Mouse (Mus musculus): ENCODE data around the gene Card11. TPM values are rescaled to one million over a fixed set of nuclear protein-coding genes. Genes with fewer than 3 reads are reported as not detected.

Card11 gene
- polyA plus RNA-seq, 1 experiment from 2014 or later = 0.46 TPM

- ATAC-seq = no peak
- 61% methylated on average over 4 of the region's 4 CpGs for WGBS (ENCODE audit: insufficient replicate concordance)
Measured at GRCm38 (mm10) chr5:140854700-140855099, 145.7 kb downstream of the Card11 start.

GRCm38 (mm10) chr5:140853723-140854122 lies 146.7 kb downstream of the Card11 start:
- ATAC-seq (no peak), DNase-seq (no peak)
- no peaks in the 10 kb centered on the region for H3K27me3 ChIP-seq (ENCODE audit: insufficient read depth, low read length)
- H3K4me2 ChIP-seq (ENCODE audit: low read depth, low read length) = no peak overlapping the region
- no peaks in the 10 kb centered on the region for H3K4me1 ChIP-seq (ENCODE audit: insufficient read depth)
- peaks cover 6% of the 10 kb centered on the region; the same call in 1 of the 2 replicates for H3K9me3 ChIP-seq (ENCODE audit: low read length)
- TF ChIP-seq CTCF (IDR thresholded peaks at IDR 0.05; ENCODE audit: low read depth) (no peak), EP300 (IDR thresholded peaks at IDR 0.05; ENCODE audit: low read depth) (no peak)
- no peaks in the 10 kb centered on the region for H3K36me3 ChIP-seq (replicated peaks; ENCODE audit: insufficient read depth, low read length)
- H3K4me3 ChIP-seq (ENCODE audit: low read depth, low read length) = no peak overlapping the region
- no peak overlapping the region for H3K27ac ChIP-seq (ENCODE audit: low read depth)
- no peak overlapping the region for H3K9ac ChIP-seq (replicated peaks)
- 67% methylated on average over 5 of the region's 5 CpGs for WGBS (ENCODE audit: insufficient replicate concordance)

More at GRCm38 (mm10) chr5:140854700-140855099, 145.7 kb downstream of the Card11 start:
- Histone ChIP-seq H3K9me3 (ENCODE audit: low read length) (peaks cover 6% of the 10 kb centered on the region; the same call in 1 of the 2 replicates), H3K4me3 (ENCODE audit: low read depth, low read length) (no peak overlapping the region), H3K27ac (ENCODE audit: low read depth) (no peak overlapping the region), H3K36me3 (replicated peaks; ENCODE audit: insufficient read depth, low read length) (no peaks in the 10 kb centered on the region), H3K4me1 (ENCODE audit: insufficient read depth) (no peaks in the 10 kb centered on the region), H3K4me2 (ENCODE audit: low read depth, low read length) (no peak overlapping the region), H3K27me3 (ENCODE audit: insufficient read depth, low read length) (no peaks in the 10 kb centered on the region), H3K9ac (replicated peaks) (no peak overlapping the region)
- no peak for TF ChIP-seq CTCF (IDR thresholded peaks at IDR 0.05; ENCODE audit: low read depth)
- no peak for TF ChIP-seq EP300 (IDR thresholded peaks at IDR 0.05; ENCODE audit: low read depth)
- DNase-seq = no peak

GRCm38 (mm10) chr5:140852435-140852996 lies 147.9 kb downstream of the Card11 start:
- Histone ChIP-seq H3K27me3 (ENCODE audit: insufficient read depth, low read length) (no peaks in the 10 kb centered on the region), H3K27ac (ENCODE audit: low read depth) (no peak overlapping the region), H3K4me2 (ENCODE audit: low read depth, low read length) (no peak overlapping the region), H3K4me1 (ENCODE audit: insufficient read depth) (no peaks in the 10 kb centered on the region), H3K9me3 (ENCODE audit: low read length) (peaks cover 6% of the 10 kb centered on the region; the same call in 1 of the 2 replicates), H3K9ac (replicated peaks) (no peak overlapping the region), H3K4me3 (ENCODE audit: low read depth, low read length) (no peak overlapping the region), H3K36me3 (replicated peaks; ENCODE audit: insufficient read depth, low read length) (no peaks in the 10 kb centered on the region)
- TF ChIP-seq CTCF (IDR thresholded peaks at IDR 0.05; ENCODE audit: low read depth) (no peak), EP300 (IDR thresholded peaks at IDR 0.05; ENCODE audit: low read depth) (no peak)
- ATAC-seq (peak; percentile 76), DNase-seq (peak; percentile 51)
- 54% methylated on average over 12 of the region's 12 CpGs for WGBS (ENCODE audit: insufficient replicate concordance)

GRCm38 (mm10) chr5:140847300-140847729 lies 153.1 kb downstream of the Card11 start:
- Histone ChIP-seq H3K4me3 (ENCODE audit: low read depth, low read length) (no peak overlapping the region), H3K36me3 (replicated peaks; ENCODE audit: insufficient read depth, low read length) (no peaks in the 10 kb centered on the region), H3K27me3 (ENCODE audit: insufficient read depth, low read length) (no peaks in the 10 kb centered on the region), H3K4me2 (ENCODE audit: low read depth, low read length) (no peak overlapping the region), H3K27ac (ENCODE audit: low read depth) (no peak overlapping the region), H3K9me3 (ENCODE audit: low read length) (peaks cover 6% of the 10 kb centered on the region; the same call in 1 of the 2 replicates), H3K4me1 (ENCODE audit: insufficient read depth) (no peaks in the 10 kb centered on the region), H3K9ac (replicated peaks) (no peak overlapping the region)
- WGBS (ENCODE audit: insufficient replicate concordance) = 27% methylated on average over 5 of the region's 5 CpGs
- DNase-seq = peak; percentile 38
- ATAC-seq = 0 out of 2 replicates have a peak, but pooled peaks have one; percentile 40
- no peak for TF ChIP-seq EP300 (IDR thresholded peaks at IDR 0.05; ENCODE audit: low read depth)
- TF ChIP-seq CTCF (IDR thresholded peaks at IDR 0.05; ENCODE audit: low read depth) = peak; percentile 91

- Histone ChIP-seq H3K4me2 (ENCODE audit: low read depth, low read length) (no peak overlapping the region), H3K4me1 (ENCODE audit: insufficient read depth) (no peaks in the 10 kb centered on the region), H3K27me3 (ENCODE audit: insufficient read depth, low read length) (no peaks in the 10 kb centered on the region), H3K9ac (replicated peaks) (no peak overlapping the region), H3K36me3 (replicated peaks; ENCODE audit: insufficient read depth, low read length) (no peaks in the 10 kb centered on the region), H3K9me3 (ENCODE audit: low read length) (no peaks in the 10 kb centered on the region), H3K27ac (ENCODE audit: low read depth) (no peak overlapping the region), H3K4me3 (ENCODE audit: low read depth, low read length) (no peak overlapping the region)
- DNase-seq (no peak), ATAC-seq (no peak)
- 48% methylated on average over 4 of the region's 4 CpGs for WGBS (ENCODE audit: insufficient replicate concordance)
- no peak for TF ChIP-seq EP300 (IDR thresholded peaks at IDR 0.05; ENCODE audit: low read depth)
- no peak for TF ChIP-seq CTCF (IDR thresholded peaks at IDR 0.05; ENCODE audit: low read depth)
Measured at GRCm38 (mm10) chr5:140841942-140842341, 158.4 kb downstream of the Card11 start.

- Histone ChIP-seq H3K4me1 (ENCODE audit: insufficient read depth) (peaks cover 21% of the 10 kb centered on the region), H3K9me3 (ENCODE audit: low read length) (no peaks in the 10 kb centered on the region), H3K36me3 (replicated peaks; ENCODE audit: insufficient read depth, low read length) (no peaks in the 10 kb centered on the region), H3K4me2 (ENCODE audit: low read depth, low read length) (peak overlapping the region; percentile 74), H3K9ac (replicated peaks) (no peak overlapping the region), H3K27ac (ENCODE audit: low read depth) (0 out of 2 replicates have a peak overlapping the region, but pooled peaks have one; percentile 7), H3K27me3 (ENCODE audit: insufficient read depth, low read length) (no peaks in the 10 kb centered on the region), H3K4me3 (ENCODE audit: low read depth, low read length) (peak overlapping the region; percentile 37)
- DNase-seq (no peak), ATAC-seq (no peak)
- no peak for TF ChIP-seq CTCF (IDR thresholded peaks at IDR 0.05; ENCODE audit: low read depth)
- no peak for TF ChIP-seq EP300 (IDR thresholded peaks at IDR 0.05; ENCODE audit: low read depth)
- WGBS (ENCODE audit: insufficient replicate concordance) = 73% methylated on average over 8 of the region's 8 CpGs
Measured at GRCm38 (mm10) chr5:140831064-140831431, 169.3 kb downstream of the Card11 start.
